Mouse (Mus musculus) right cerebral cortex, postnatal 10 days (tissue): ENCODE data around the gene Srf.

Experiments
- DNase-seq, 2 experiments: peaks; one replicate each; pipeline ENCODE4 v3.0.0; 2021; ENCODE audit warnings: low spot score in 2 of 2

Gene Srf

GRCm38 (mm10) chr17:46519971-46520370 is 36.0 kb downstream of the Srf start:
- DNase-seq, result no peak

GRCm38 (mm10) chr17:46513329-46513728 is 42.6 kb downstream of the Srf start:
- no peak for DNase-seq

DNA sequence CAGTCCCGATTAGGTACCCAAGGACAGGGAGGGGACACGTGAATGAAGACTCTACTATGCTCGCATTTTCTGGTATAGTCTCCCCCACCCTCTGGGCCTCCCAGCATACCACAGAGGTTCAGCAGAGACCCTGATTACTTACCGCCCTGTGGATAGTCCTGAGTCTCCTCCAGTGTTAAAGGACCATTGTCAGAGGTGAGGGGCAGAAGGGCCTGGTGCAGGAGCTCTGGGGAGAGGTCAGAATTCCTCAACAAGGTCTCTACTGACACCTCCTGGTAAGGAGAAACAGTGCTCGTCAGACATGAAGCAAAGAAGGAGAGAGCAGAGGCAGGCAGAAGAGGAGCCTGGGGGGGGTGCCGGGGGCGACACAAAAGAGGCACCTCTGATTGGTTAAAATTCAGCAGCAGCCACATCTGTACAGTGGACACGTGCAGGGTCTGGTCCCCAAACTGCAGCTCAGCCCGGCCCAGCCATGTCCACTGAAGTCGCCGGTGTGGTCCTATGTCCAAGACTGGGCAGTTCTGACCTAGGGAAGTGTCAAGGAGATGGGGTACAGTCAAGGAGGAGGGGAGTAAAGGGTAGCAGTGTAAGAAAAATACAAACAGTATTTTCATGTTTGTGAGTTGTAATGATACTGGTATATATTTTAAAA is 44.8 kb downstream of the Srf start:
- DNase-seq, result no peak

DNA sequence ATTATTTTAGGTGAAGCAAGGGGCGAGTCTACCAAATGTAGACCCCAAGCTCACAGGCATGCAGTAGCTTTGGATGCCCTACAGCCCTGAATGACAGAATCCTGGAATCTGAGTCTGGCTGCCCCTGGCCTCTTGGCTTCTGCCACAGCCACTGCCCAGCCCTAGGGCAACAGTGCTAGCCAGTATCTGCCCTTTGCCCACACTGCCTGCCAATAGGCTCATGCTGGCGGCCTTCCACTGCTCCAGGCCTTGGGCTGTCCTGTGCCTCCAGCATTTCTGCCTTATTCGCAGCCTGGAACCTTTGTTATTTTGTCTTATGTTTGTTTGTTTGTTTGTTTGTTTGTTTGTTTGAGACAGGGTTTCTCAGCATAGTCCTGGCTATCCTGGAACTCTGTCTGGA is 50.4 kb downstream of the Srf start:
- no peak for DNase-seq

DNA sequence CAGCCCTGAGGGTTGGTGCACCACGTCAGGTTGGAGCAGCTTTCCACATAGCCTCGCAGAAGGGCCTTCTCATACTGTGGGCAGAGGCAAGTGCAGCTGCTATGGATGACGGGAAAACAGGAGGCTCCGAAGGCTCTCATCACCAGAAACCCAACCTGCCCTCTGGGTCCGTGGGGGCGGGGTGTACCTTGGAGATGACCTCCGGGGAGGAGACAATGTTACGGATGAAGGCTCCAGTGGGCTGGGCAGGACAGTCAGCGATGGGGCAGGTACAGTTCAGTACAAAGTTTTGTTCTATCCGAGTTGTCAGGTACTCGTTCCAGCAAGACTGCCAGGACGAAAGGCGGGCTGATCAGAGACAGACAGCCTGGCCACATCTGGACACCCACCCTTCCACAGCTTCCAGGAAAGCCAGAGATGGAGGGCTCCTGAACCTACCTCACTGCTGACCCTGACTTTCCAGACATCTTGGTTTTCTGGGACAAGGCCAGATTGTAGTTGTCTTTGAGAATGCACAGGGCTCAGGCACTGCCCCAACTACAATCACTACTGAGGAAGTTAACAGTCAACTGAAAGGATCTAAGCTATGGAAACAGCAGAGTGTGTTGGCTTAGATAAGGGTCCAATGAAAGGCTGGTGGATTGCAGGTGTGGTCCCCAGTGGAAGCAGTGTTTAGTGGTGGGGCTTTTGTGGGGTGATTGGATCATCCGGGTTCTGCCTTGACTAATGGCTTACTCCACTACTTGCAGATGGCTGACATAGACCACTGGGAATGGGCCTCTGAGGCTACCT is 51.9 kb downstream of the Srf start:
- no peak for DNase-seq

DNA sequence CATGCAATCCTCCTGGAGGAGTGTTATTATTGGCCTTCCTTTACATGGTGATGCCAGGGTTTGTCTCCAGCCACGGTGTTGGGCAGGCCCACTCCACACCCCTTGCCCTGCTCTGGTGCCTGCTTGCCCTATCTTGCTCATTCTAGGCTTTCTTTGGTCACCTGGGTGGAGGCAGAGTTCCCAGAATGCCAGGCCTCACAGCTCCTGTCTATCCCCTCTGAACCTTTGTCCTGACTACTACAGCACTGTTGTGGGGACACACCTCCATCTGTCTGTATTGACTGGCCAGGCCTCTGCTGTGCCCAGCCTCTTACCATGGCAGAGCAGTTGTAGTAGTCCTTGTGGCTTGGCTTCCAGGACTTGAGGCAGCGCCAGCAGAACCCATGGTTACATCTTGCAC is 53.2 kb downstream of the Srf start:
- DNase-seq, result no peak
